Mouse (Mus musculus) forebrain, embryonic 11.5 days (tissue): ENCODE results near the gene Kif24. TPM values are rescaled to one million over a fixed set of nuclear protein-coding genes. Genes with fewer than 3 reads are reported as not detected.

Source experiments
- ATAC-seq: fragments of 200-750 bp; cut with Nextera tagmentation; replicated peaks from 2 replicates; pipeline ENCODE4 v1.8.0; 2017; ENCODE audit warnings: moderate TSS enrichment; ENCODE audit not compliant: low FRiP score
- DNase-seq: peaks from one replicate; pipeline ENCODE4 v3.0.0-alpha.2; 2017; ENCODE audit warnings: low spot score
- H3K27ac ChIP-seq: fragments of 300-500 bp; sonication (generic); 2 replicates; pipeline ENCODE4 v1.5.1; 2014; ENCODE audit warnings: low read depth, low read length
- H3K27me3 ChIP-seq: fragments of 300-500 bp; sonication (generic); 2 replicates; pipeline ENCODE4 v1.6.1; 2014; ENCODE audit warnings: mild to moderate bottlenecking, low read length, mixed read lengths; ENCODE audit not compliant: control insufficient read depth, insufficient read depth
- H3K36me3 ChIP-seq: fragments of 300-500 bp; sonication (generic); 2 replicates; pipeline ENCODE4 v1.6.1; 2014; ENCODE audit warnings: mild to moderate bottlenecking, low read length, moderate library complexity, mixed read lengths; ENCODE audit not compliant: control insufficient read depth, insufficient read depth
- H3K4me1 ChIP-seq: fragments of 300-500 bp; sonication (generic); replicated peaks from 2 replicates; pipeline ENCODE4 v1.6.1; 2014; ENCODE audit warnings: low read length, mixed read lengths; ENCODE audit not compliant: control insufficient read depth, insufficient read depth
- H3K4me2 ChIP-seq: fragments of 300-500 bp; sonication (generic); 2 replicates; pipeline ENCODE4 v1.6.1; 2014; ENCODE audit warnings: low read depth, mild to moderate bottlenecking, low read length, moderate library complexity, mixed read lengths; ENCODE audit not compliant: severe bottlenecking
- H3K4me3 ChIP-seq: fragments of 300-500 bp; sonication (generic); 2 replicates; pipeline ENCODE4 v1.5.1; 2014; ENCODE audit warnings: low read depth, low read length
- H3K9ac ChIP-seq: fragments of 300-500 bp; sonication (generic); 2 replicates; pipeline ENCODE4 v1.6.1; 2014; ENCODE audit warnings: low read length
- H3K9me3 ChIP-seq: fragments of 300-500 bp; sonication (generic); 2 replicates; pipeline ENCODE4 v1.6.1; 2016; ENCODE audit warnings: low read length, mixed read lengths; ENCODE audit not compliant: control insufficient read depth
- WGBS: fragments of 180-500 bp; shearing (Covaris S2); extraction: QIAGEN DNeasy Blood & Tissue Kit; methylation state at CpG from one replicate; pipeline ENCODE4 v1.1.7; 2014; 5-methylcytosine and 5-hydroxymethylcytosine counted together
- polyA plus RNA-seq: library from polyadenylated mRNA; unstranded; fragments of >200 nt; fragmentation: Nextera tagmentation; extraction: Ambion mirVana; gene quantifications from 2 replicates; pipeline ENCODE4 v1.2.1, GENCODE M21; 2014

The Kif24 gene
- polyA plus RNA-seq, 1 experiment from 2014 or later = 15.8 TPM

- Histone ChIP-seq H3K4me3 (no peak overlapping the region), H3K27me3 (peaks cover 28% of the 10 kb centered on the region), H3K9me3 (no peaks in the 10 kb centered on the region), H3K4me2 (no peak overlapping the region), H3K36me3 (no peaks in the 10 kb centered on the region), H3K27ac (no peak overlapping the region), H3K9ac (no peak overlapping the region), H3K4me1 (peaks cover 12% of the 10 kb centered on the region; the same call in 1 of the 2 replicates)
- DNase-seq (no peak), ATAC-seq (no peak)
- 71% methylated on average over 5 of the region's 5 CpGs for WGBS
Observed at GRCm38 (mm10) chr4:41504325-41504724, 39.6 kb upstream of the Kif24 start.

DNA sequence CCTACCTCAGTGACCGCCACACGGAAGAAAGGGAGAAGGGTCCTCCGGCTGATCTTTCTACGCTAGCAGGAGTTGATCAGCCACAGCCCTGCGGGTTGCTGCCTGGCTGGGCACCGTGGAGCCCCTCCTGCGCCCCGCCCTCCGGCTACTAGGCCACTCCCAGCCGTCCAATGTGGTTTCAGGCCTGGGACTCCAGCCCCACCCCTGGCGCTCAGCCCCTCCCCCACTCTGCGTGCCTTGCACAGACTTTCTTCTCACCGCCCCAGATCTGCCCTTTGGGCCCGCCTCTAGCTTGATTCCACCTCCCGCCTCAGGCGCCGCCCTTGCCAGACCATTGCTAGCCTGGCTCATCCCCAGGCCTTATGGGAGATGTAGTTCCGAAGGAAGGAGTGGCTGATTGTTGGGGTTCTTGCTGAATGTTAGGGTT, 38.3 kb upstream of the Kif24 start, which contains the start of gene AI464131:
AI464131 (minus strand) TSS at position 91 of the 427 bp plus-strand sequence.
- H3K4me3 ChIP-seq = peak within 1 kb of the TSS; percentile 39
- H3K4me1 ChIP-seq = peaks cover 22% of the 10 kb centered on the region
- H3K36me3 ChIP-seq = no peaks in the 10 kb centered on the region
- H3K27ac ChIP-seq = no peak within 1 kb of the TSS
- peaks cover 41% of the 10 kb centered on the region for H3K27me3 ChIP-seq
- H3K4me2 ChIP-seq = peak within 1 kb of the TSS; percentile 63
- WGBS = under 1% methylated on average over 16 of the region's 18 CpGs
- no peaks in the 10 kb centered on the region for H3K9me3 ChIP-seq
- peak; percentile 99 for DNase-seq
- peak; percentile 93 for ATAC-seq
- H3K9ac ChIP-seq = peak within 1 kb of the TSS; percentile 45

GRCm38 (mm10) chr4:41502171-41502940, 37.7 kb upstream of the Kif24 start:
- H3K36me3 ChIP-seq = no peaks in the 10 kb centered on the region
- peaks cover 26% of the 10 kb centered on the region for H3K4me1 ChIP-seq
- peak overlapping the region; percentile 45 for H3K9ac ChIP-seq
- H3K4me3 ChIP-seq = peak overlapping the region; percentile 39
- ATAC-seq = peak; percentile 47
- H3K9me3 ChIP-seq = no peaks in the 10 kb centered on the region
- peak overlapping the region; percentile 63 for H3K4me2 ChIP-seq
- H3K27ac ChIP-seq = no peak overlapping the region
- peaks cover 47% of the 10 kb centered on the region for H3K27me3 ChIP-seq
- no peak for DNase-seq
- 5% methylated on average over 20 of the region's 20 CpGs for WGBS

DNA sequence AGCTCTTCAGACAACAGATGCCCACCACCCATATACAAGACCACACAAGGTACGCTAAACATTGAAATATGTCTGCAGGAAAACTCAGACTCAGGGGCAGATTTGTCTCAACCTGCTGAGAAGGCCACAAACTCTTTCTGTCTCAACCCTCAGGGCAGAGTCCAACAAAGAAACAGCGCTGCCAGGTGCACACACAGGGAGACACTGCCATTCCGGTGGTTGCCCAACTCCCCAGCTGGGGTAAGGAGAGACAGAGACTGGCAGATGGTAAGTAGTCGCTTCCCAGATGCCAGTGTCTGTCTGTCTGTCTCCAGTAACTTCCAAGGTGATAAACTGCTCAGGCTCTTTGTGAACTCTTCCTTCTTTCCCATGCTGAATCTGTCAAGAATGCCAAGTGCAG, 36.1 kb upstream of the Kif24 start:
- 66% methylated on average over 4 of the region's 4 CpGs for WGBS
- H3K4me3 ChIP-seq = no peak overlapping the region
- H3K4me1 ChIP-seq = peaks cover 24% of the 10 kb centered on the region
- H3K27ac ChIP-seq = no peak overlapping the region
- no peaks in the 10 kb centered on the region for H3K36me3 ChIP-seq
- no peaks in the 10 kb centered on the region for H3K9me3 ChIP-seq
- no peak for DNase-seq
- H3K9ac ChIP-seq = no peak overlapping the region
- no peak for ATAC-seq
- H3K27me3 ChIP-seq = peaks cover 62% of the 10 kb centered on the region
- no peak overlapping the region for H3K4me2 ChIP-seq

DNA sequence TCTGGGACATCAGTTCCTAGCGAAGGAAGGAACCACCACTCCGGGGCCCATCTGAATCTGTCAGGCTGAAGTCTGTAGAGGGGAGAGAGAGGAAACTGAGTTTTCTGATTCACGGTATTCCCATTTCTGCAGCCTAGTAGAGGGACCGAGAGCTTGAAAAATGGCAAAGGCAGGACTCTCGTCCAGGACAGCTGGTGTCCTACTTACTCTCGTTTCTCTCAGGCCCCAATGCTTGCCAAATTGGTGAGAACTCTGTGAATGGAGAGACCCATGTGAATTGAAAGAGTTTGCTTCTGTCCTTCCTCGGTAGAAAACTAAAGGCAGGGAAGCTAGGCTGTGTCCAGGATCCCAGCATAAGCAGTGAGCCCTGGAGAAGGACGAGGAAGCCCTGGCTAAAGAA, 34.9 kb upstream of the Kif24 start:
- no peaks in the 10 kb centered on the region for H3K9me3 ChIP-seq
- H3K36me3 ChIP-seq = no peaks in the 10 kb centered on the region
- no peak for ATAC-seq
- H3K4me3 ChIP-seq = no peak overlapping the region
- H3K4me2 ChIP-seq = no peak overlapping the region
- H3K27me3 ChIP-seq = peaks cover 62% of the 10 kb centered on the region
- H3K4me1 ChIP-seq = peaks cover 24% of the 10 kb centered on the region
- no peak overlapping the region for H3K9ac ChIP-seq
- WGBS = 59% methylated on average over 8 of the region's 8 CpGs
- H3K27ac ChIP-seq = no peak overlapping the region
- no peak for DNase-seq

DNA sequence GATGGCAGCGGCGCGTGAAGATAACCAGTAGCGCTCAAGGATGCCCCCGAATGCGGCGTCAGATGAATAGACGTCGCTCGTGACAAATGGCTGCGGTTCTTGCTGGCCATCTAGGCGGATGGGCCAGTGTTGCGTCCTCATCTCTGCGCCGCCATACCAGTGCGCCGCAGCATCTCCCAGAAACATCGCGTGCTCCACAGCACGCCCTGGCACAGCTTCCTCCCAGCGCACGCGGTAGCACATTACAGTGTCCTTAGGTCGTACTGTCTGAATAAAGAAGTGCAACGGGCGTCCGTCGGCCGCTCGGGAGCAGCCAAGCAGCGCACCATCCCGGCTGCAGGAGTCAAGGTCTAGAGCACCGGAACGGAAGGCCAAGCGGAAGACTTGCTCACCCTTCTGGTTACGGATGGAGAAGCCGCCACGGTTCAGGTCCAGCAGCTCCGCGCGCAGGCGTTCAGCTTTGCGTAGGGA, 34.3 kb upstream of the Kif24 start:
- H3K4me2 ChIP-seq = peak overlapping the region; percentile 49
- H3K4me1 ChIP-seq = peaks cover 24% of the 10 kb centered on the region
- no peaks in the 10 kb centered on the region for H3K36me3 ChIP-seq
- peak overlapping the region; percentile 22 for H3K4me3 ChIP-seq
- peak; percentile 68 for DNase-seq
- peak overlapping the region; percentile 17 for H3K9ac ChIP-seq
- WGBS = 2% methylated on average over 43 of the region's 43 CpGs
- no peak overlapping the region for H3K27ac ChIP-seq
- no peak for ATAC-seq
- no peaks in the 10 kb centered on the region for H3K9me3 ChIP-seq
- peaks cover 62% of the 10 kb centered on the region for H3K27me3 ChIP-seq

GRCm38 (mm10) chr4:41497995-41498845, 33.5 kb upstream of the Kif24 start:
- 0 out of 2 replicates have a peak overlapping the region, but pooled peaks have one; percentile 16 for H3K9ac ChIP-seq
- no peak for DNase-seq

DNA sequence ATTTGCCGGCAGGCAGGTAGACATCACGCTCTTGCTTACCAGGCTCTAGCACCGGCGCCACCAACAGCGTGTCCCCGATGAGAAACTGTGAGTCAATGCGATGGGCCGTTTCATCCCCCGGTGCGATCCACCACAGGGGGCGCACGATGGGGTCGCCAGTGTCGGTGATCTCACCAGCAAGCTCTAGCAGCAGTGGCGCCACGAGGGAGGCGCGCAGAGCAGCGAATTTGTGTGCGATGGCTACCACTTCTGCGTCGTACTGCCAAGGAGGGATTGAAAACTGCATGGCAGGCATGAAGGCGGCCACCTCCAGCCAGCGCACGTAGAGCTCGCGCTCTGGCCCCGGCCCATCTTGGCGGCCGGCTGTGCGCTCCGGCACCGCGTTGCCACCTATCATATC, 32.9 kb upstream of the Kif24 start:
- H3K36me3 ChIP-seq = no peaks in the 10 kb centered on the region
- H3K27me3 ChIP-seq = peaks cover 62% of the 10 kb centered on the region
- H3K4me2 ChIP-seq = peak overlapping the region; percentile 49
- 0 out of 2 replicates have a peak overlapping the region, but pooled peaks have one; percentile 16 for H3K9ac ChIP-seq
- 2% methylated on average over 34 of the region's 34 CpGs for WGBS
- H3K9me3 ChIP-seq = no peaks in the 10 kb centered on the region
- H3K4me1 ChIP-seq = peaks cover 24% of the 10 kb centered on the region
- peak; percentile 82 for DNase-seq
- no peak overlapping the region for H3K27ac ChIP-seq
- no peak; the same call in 1 of the 2 replicates for ATAC-seq
- peak overlapping the region; percentile 22 for H3K4me3 ChIP-seq

More at GRCm38 (mm10) chr4:41497995-41498845, 33.5 kb upstream of the Kif24 start:
- WGBS = 6% methylated on average over 72 of the region's 72 CpGs
- no peaks in the 10 kb centered on the region for H3K36me3 ChIP-seq
- ATAC-seq = no peak
- no peaks in the 10 kb centered on the region for H3K9me3 ChIP-seq
- H3K27ac ChIP-seq = no peak overlapping the region
- peaks cover 62% of the 10 kb centered on the region for H3K27me3 ChIP-seq
- H3K4me1 ChIP-seq = peaks cover 24% of the 10 kb centered on the region
- peak overlapping the region; percentile 49 for H3K4me2 ChIP-seq
- H3K4me3 ChIP-seq = peak overlapping the region; percentile 22
